Mouse (Mus musculus) lung, postnatal 0 days (tissue): ENCODE measurements at regions not wholly inside any gene's neighbourhood (a gene's known extent, or its start where the extent isn't known, plus 50 kb on each side); places are given as distances from the start of the nearest gene placed in this dataset.

Experiments
- CTCF ChIP-seq: IDR thresholded peaks from 2 replicates; pipeline ENCODE4 v1.5.1; 2016; ENCODE audit warnings: antibody characterized with exemption, mild to moderate bottlenecking
- EP300 ChIP-seq: IDR thresholded peaks from 2 replicates; pipeline ENCODE4 v1.6.1; 2016; ENCODE audit warnings: antibody characterized with exemption, mild to moderate bottlenecking, control low read depth

GRCm38 (mm10) chr6:101686578-101686977 is 308.9 kb upstream of the Pdzrn3 start:
- no peak for TF ChIP-seq CTCF
- no peak for TF ChIP-seq EP300
